Mouse (Mus musculus) megakaryocyte, embryonic 14.5 days (primary cell): ENCODE measurements around the gene Gm5431.
"Not testable (repeated sequence)": the region's sequence is repeated elsewhere in the genome, so short reads cannot be mapped to it uniquely, and the experiment has no call there.

Source experiments
- FLI1 ChIP-seq: IDR thresholded peaks from 2 replicates; pipeline ENCODE4 v1.6.1; 2012; ENCODE audit warnings: low read length, inconsistent platforms, mixed read lengths
- GATA1 ChIP-seq: IDR thresholded peaks from 3 replicates; pipeline ENCODE4 v1.6.1; 2012; ENCODE audit warnings: mixed read lengths, low read length, inconsistent platforms, borderline replicate concordance

- TF ChIP-seq FLI1, GATA1: not testable (repeated sequence)
Observed at GRCm38 (mm10) chr11:48846362-48846761, 55.7 kb downstream of the Gm5431 start.
